Mouse (Mus musculus) liver, embryonic 14.5 days (tissue): ENCODE results near the gene Plbd1. TPM values are rescaled to one million over a fixed set of nuclear protein-coding genes. Genes with fewer than 3 reads are reported as not detected.
A peak's percentile ranks its signal among the peaks of the same experiment; 100 is the strongest.

Experiments
- ATAC-seq: fragments of 200-750 bp; cut with Nextera tagmentation; 2 replicates; pipeline ENCODE4 v1.8.0; 2017; ENCODE audit warnings: moderate number of reproducible peaks, mild to moderate bottlenecking, moderate library complexity; ENCODE audit not compliant: insufficient read depth
- DNase-seq, 3 experiments: peaks; one replicate each; pipeline ENCODE4 v3.0.0-alpha.2; 2012 to 2013; ENCODE audit warnings: low read depth in 3 of 3, low spot score in 3 of 3
- H3K27ac ChIP-seq: fragments of 300-500 bp; sonication (generic); 2 replicates; pipeline ENCODE4 v1.5.1; 2014; ENCODE audit warnings: moderate library complexity, mild to moderate bottlenecking, control low read depth, inconsistent platforms
- H3K27me3 ChIP-seq: fragments of 300-500 bp; sonication (generic); 2 replicates; pipeline ENCODE4 v1.6.1; 2014; ENCODE audit warnings: mild to moderate bottlenecking, low read length, moderate library complexity; ENCODE audit not compliant: control insufficient read depth, insufficient read depth
- H3K36me3 ChIP-seq: fragments of 300-500 bp; sonication (generic); replicated peaks from 2 replicates; pipeline ENCODE4 v1.6.1; 2014; ENCODE audit warnings: low read depth; ENCODE audit not compliant: control insufficient read depth, insufficient read depth
- H3K4me1 ChIP-seq, 2 experiments: fragments of 200-500 bp in 1 of 2; fragments of 300-500 bp in 1 of 2; sonication (generic) in 1 of 2; replicated peaks; 2 replicates each; pipeline ENCODE4 v1.6.1; 2012 to 2014; ENCODE audit warnings: antibody characterized with exemption in 1 of 2, inconsistent platforms in 1 of 2, low read length in 1 of 2; ENCODE audit not compliant: control insufficient read depth in 2 of 2, insufficient read depth in 2 of 2
- H3K4me2 ChIP-seq: fragments of 300-500 bp; sonication (generic); 2 replicates; pipeline ENCODE4 v1.6.1; 2014; ENCODE audit warnings: low read depth, mild to moderate bottlenecking, control low read depth, moderate library complexity
- H3K4me3 ChIP-seq, 2 experiments: fragments of 200-500 bp in 1 of 2; fragments of 300-500 bp in 1 of 2; sonication (generic) in 1 of 2; 2 replicates each; pipeline ENCODE4 v1.5.1; 2012 to 2014; ENCODE audit warnings: low read depth in 2 of 2, low read length in 2 of 2, mild to moderate bottlenecking in 2 of 2, control low read depth in 1 of 2, inconsistent platforms in 1 of 2, moderate library complexity in 1 of 2; ENCODE audit not compliant: insufficient read depth in 1 of 2
- H3K9ac ChIP-seq: fragments of 300-500 bp; sonication (generic); replicated peaks from 2 replicates; pipeline ENCODE4 v1.6.1; 2014; ENCODE audit warnings: mild to moderate bottlenecking, control low read depth, moderate library complexity
- H3K9me3 ChIP-seq: fragments of 300-500 bp; sonication (generic); 2 replicates; pipeline ENCODE4 v1.6.1; 2016; ENCODE audit warnings: low read length, mixed read lengths; ENCODE audit not compliant: control insufficient read depth
- CTCF ChIP-seq: IDR thresholded peaks from 2 replicates; pipeline ENCODE4 v1.5.1; 2016; ENCODE audit warnings: antibody characterized with exemption, low read depth, control low read depth
- EP300 ChIP-seq: IDR thresholded peaks from 2 replicates; pipeline ENCODE4 v1.6.1; 2016; ENCODE audit warnings: antibody characterized with exemption, low read depth
- WGBS: fragments of 180-500 bp; shearing (Covaris S2); extraction: QIAGEN DNeasy Blood & Tissue Kit; methylation state at CpG from one replicate; pipeline ENCODE4 v1.1.7; 2014; ENCODE audit not compliant: insufficient replicate concordance; 5-methylcytosine and 5-hydroxymethylcytosine counted together
- polyA plus RNA-seq, 2 experiments: library from polyadenylated mRNA; depleted of rRNA in 1 of 2; stranded (reverse) in 1 of 2; unstranded in 1 of 2; fragments of >200 nt; fragmentation: Nextera tagmentation in 1 of 2; extraction: Ambion mirVana in 1 of 2; gene quantifications; 2 replicates each; pipeline versions ENCODE4 v1.2.1 to v1.2.3; 2012 to 2014

Gene Plbd1
- polyA plus RNA-seq, 2 experiments = 3.9 to 7.6 TPM

GRCm38 (mm10) chr6:136662063-136662462 is 335 bp upstream of the Plbd1 start:
- no peaks in the 10 kb centered on the region for H3K4me1 ChIP-seq
- H3K27me3 ChIP-seq = peaks cover 17% of the 10 kb centered on the region
- no peak overlapping the region for H3K4me2 ChIP-seq
- WGBS = 20% methylated on average over 11 of the region's 11 CpGs
- TF ChIP-seq EP300 (no peak), CTCF (no peak)
- no peak overlapping the region for H3K9ac ChIP-seq
- no peak for ATAC-seq
- H3K4me3 ChIP-seq = no peak overlapping the region
- no peaks in the 10 kb centered on the region for H3K36me3 ChIP-seq
- no peak overlapping the region for H3K27ac ChIP-seq
- no peaks in the 10 kb centered on the region for H3K9me3 ChIP-seq
- DNase-seq = no peak

- no peak overlapping the region for H3K9ac ChIP-seq
- H3K27ac ChIP-seq = no peak overlapping the region
- H3K4me1 ChIP-seq = no peaks in the 10 kb centered on the region
- H3K36me3 ChIP-seq = no peaks in the 10 kb centered on the region
- no peak for DNase-seq
- ATAC-seq = no peak
- no peaks in the 10 kb centered on the region for H3K9me3 ChIP-seq
- H3K27me3 ChIP-seq = peaks cover 17% of the 10 kb centered on the region
- peak overlapping the region in 1 of 2 experiments; percentile 32; a peak in 2 of 4 replicates for H3K4me3 ChIP-seq
- 16% methylated on average over 34 of the region's 34 CpGs for WGBS
- no peak for TF ChIP-seq CTCF
- no peak for TF ChIP-seq EP300
- peak overlapping the region; percentile 49 for H3K4me2 ChIP-seq
Measured at GRCm38 (mm10) chr6:136660831-136661705, 660 bp downstream of the Plbd1 start.

- Histone ChIP-seq H3K4me3 (no peak overlapping the region), H3K4me2 (no peak overlapping the region), H3K4me1 (no peaks in the 10 kb centered on the region), H3K9me3 (no peaks in the 10 kb centered on the region), H3K27me3 (peaks cover 17% of the 10 kb centered on the region), H3K9ac (no peak overlapping the region), H3K36me3 (no peaks in the 10 kb centered on the region), H3K27ac (no peak overlapping the region)
- WGBS = 66% methylated on average over 9 of the region's 9 CpGs
- DNase-seq (no peak), ATAC-seq (no peak)
- no peak for TF ChIP-seq CTCF
- no peak for TF ChIP-seq EP300
Measured at GRCm38 (mm10) chr6:136659226-136659625, 2.5 kb downstream of the Plbd1 start.

- no peak for TF ChIP-seq CTCF
- no peak for TF ChIP-seq EP300
- H3K4me3 ChIP-seq = no peak overlapping the region
- H3K9me3 ChIP-seq = no peaks in the 10 kb centered on the region
- whole genome bisulfite sequencing = 72% methylated on average over 4 of the region's 4 CpGs
- H3K27me3 ChIP-seq = peaks cover 17% of the 10 kb centered on the region
- no peak for DNase-seq
- H3K27ac ChIP-seq = no peak overlapping the region
- H3K4me2 ChIP-seq = no peak overlapping the region
- H3K36me3 ChIP-seq = no peaks in the 10 kb centered on the region
- H3K4me1 ChIP-seq = no peaks in the 10 kb centered on the region
- ATAC-seq = no peak
- no peak overlapping the region for H3K9ac ChIP-seq
Measured at GRCm38 (mm10) chr6:136658303-136658702, 3.4 kb downstream of the Plbd1 start.

GRCm38 (mm10) chr6:136655786-136656185 is 5.9 kb downstream of the Plbd1 start:
- TF ChIP-seq CTCF = no peak
- TF ChIP-seq EP300 = no peak
- Histone ChIP-seq H3K9me3 (no peaks in the 10 kb centered on the region), H3K4me1 (no peaks in the 10 kb centered on the region), H3K9ac (no peak overlapping the region), H3K4me2 (no peak overlapping the region), H3K27me3 (peaks cover 2% of the 10 kb centered on the region; the same call in 1 of the 2 replicates), H3K4me3 (no peak overlapping the region), H3K36me3 (no peaks in the 10 kb centered on the region), H3K27ac (no peak overlapping the region)
- ATAC-seq (no peak), DNase-seq (no peak)
- whole genome bisulfite sequencing = 46% methylated on average over 11 of the region's 11 CpGs
